Mouse (Mus musculus): ENCODE results near the gene Rnf7.
A peak's percentile ranks its signal among the peaks of the same experiment; 100 is the strongest.
"Not testable (repeated sequence)": the region's sequence is repeated elsewhere in the genome, so short reads cannot be mapped to it uniquely, and the experiment has no call there.

The Rnf7 gene

GRCm38 (mm10) chr9:96478071-96478888, at the start of gene Rnf7:
Gene Rnf7, minus strand, starts transcription at chr9:96478675.
- peak; percentile 99 for DNase-seq (ENCODE audit: low spot score in 2 of 2)

DNA sequence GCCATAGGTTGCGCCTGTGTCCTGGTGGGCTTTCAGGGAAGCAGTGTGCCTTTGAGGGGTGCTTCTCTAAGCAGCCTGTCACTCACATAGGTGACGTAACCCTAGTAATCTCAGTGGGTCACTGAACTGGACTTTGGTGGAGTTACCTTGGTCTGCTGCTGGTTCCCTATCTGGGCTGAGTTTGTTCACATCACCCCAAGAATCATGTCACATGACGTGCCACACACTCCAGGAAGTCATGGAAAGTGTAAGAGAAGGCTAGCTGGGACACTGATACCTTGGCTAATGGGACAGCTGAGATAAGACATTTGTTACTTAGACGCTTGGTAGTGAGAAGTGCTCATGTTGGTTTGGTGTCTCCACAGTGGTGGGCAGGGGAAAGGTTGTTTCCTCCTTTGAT, 47.5 kb upstream of the Rnf7 start:
- no peak for DNase-seq (ENCODE audit: low spot score in 2 of 2)

DNA sequence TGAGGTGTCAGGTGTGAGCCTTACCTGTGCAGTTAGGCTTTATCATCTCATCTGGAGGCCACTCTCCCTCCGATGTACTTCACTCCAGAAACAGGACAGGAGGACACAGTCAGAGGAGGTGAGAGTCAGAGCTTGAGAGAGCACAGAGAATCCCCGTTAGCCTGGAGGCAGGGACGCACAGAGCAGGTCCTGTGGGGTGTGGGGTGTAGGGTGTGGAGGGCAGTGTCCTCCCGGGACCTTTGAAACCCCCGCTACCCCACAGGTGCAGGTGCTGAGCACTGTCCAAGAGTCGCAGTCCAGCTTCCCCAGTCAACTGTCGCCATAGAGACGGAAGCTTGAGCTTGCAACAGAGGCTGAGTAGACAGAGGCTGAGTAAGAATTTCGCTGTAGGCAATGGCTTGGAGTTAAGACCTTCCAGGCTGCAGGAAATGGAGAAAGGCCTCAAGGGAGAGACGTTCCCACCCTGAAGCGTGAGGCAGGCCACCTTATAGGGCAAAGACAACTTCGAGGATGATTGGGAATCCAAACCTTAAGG, 46.6 kb upstream of the Rnf7 start, which contains the start of gene Gm28729:
TSS of gene Gm28729 (minus strand) at position 293 of the 535 bp plus-strand sequence.
- no peak for DNase-seq (ENCODE audit: low spot score in 2 of 2)

DNA sequence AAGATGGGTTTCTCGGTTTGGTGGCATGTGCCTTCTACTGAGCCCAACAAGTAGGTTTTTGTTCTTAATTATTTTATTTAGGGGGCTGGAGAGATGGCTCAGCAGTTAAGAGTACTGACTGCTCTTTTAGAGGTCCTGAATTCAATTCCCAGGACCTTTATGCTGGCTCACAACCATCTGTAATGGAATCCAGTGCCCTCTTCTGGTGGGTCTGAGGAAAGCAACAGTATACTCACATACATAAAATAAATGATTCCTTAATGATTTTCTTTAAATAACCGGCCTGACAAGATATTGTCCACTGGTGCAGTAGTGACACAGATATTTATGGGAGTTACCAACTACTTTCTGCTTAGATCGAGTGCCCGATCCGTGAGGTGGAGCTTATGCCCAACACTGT, 44.7 kb upstream of the Rnf7 start:
- DNase-seq (ENCODE audit: low spot score in 2 of 2): no peak

DNA sequence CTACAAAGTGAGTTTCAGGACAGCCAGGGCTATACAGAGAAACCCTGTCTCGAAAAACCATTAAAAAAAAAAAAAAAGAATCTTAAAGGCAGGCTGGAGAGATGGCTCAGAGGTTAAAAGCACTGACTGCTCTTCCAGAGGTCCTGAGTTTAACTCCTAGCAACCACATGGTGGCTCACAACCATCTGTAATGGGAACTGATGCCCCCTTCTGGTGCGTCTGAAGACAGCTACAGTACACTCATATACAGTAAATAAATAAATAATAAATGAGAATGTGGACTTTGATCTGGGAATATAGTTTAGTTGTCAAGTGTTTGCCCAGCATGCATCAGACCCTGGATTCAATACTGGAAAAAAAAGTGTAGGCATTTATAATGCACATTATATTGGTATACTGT, 43.1 kb upstream of the Rnf7 start:
- not testable (repeated sequence) for DNase-seq (ENCODE audit: low spot score in 2 of 2)

DNA sequence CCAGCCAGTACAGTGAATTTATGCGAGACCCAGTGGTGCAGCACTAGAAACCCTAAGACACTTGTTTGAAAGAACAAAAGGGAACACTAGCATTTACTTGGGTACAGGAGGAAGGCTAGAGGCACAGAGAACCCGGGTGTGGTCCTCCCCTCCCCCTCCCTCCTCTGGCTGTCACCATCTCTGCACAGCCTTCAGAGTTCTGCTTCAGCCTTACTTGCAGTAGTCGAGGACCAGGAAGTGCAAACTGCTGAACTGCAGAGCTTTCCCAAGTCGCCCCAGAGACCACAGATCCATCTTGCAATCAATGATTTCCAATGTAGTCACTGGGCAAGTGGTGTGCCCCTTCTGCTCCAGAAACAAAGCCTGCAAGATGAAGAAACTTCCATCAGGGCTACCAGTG, 39.0 kb upstream of the Rnf7 start:
- no peak for DNase-seq (ENCODE audit: low spot score in 2 of 2)

DNA sequence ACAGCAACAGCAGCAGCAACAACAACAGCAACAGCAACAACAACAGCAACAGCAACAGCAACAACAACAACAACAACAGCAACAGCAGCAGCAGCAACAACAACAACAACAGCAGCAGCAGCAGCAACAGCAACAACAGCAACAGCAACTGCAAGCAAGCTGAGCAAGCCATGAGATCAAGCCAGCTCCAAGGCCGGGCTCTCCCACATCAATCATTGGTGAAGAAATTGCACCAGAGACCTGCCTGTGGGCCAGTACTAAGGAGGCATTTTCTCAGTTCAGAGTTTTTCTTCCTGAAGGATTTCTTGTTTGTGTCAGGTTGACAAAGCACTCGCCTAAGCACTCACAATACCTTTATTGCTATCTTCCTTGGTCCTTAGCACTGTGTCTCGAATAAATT, 38.3 kb upstream of the Rnf7 start:
- no peak for DNase-seq (ENCODE audit: low spot score in 2 of 2)

- peak in 1 of 2 experiments; percentile 28 for DNase-seq (ENCODE audit: low spot score in 2 of 2)
These were observed 37.3 kb upstream of the Rnf7 start for GRCm38 (mm10) chr9:96515737-96516136.

DNA sequence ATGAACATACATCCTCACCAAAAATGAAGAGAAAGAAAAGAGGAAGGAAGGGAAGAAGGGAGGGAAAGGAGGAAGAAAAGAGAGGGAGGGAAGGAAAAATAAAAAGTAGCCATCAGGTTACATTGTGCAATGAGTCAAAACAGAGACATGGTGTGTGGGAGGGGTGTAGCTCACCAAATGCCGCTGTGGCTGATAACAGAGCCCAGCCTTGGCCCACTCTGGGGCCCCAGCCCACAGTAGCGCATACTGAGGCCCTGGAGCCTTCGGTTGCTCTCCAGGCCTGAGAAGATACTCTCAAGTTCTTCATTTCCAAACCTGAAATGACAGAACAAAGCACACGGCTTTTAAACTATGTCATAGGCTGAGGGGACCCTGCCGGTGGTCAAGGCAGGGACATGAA, 35.8 kb upstream of the Rnf7 start:
- no peak for DNase-seq (ENCODE audit: low spot score in 2 of 2)

- DNase-seq (ENCODE audit: low spot score in 2 of 2): no peak
These were observed 27.6 kb upstream of the Rnf7 start for GRCm38 (mm10) chr9:96506011-96506498.

GRCm38 (mm10) chr9:96505156-96505555, 26.7 kb upstream of the Rnf7 start:
- no peak for DNase-seq (ENCODE audit: low spot score in 2 of 2)

- no peak for DNase-seq (ENCODE audit: low spot score in 2 of 2)
These were observed 25.8 kb upstream of the Rnf7 start for GRCm38 (mm10) chr9:96504116-96504895.

GRCm38 (mm10) chr9:96502856-96503610, 24.6 kb upstream of the Rnf7 start:
- no peak for DNase-seq (ENCODE audit: low spot score in 2 of 2)

DNA sequence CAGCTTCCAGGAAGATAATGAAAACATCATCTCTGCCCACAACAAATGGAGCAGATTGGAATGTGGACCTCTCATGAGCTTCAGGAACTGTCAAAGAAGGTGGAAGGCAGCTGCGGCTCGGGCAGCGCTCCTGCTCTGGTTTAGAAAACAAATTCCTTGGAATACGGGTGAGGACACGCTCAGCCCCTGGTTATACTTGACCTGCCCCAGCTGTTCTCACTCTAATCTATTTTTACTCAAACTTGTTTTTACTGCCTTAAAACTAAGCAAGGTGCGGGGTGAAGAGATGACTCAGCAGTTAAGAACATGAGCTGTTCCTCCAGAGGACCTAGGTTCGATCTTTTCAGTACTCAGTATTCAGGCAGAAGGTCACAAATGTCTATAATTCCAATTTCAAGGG, 22.7 kb upstream of the Rnf7 start:
- no peak for DNase-seq (ENCODE audit: low spot score in 2 of 2)

DNA sequence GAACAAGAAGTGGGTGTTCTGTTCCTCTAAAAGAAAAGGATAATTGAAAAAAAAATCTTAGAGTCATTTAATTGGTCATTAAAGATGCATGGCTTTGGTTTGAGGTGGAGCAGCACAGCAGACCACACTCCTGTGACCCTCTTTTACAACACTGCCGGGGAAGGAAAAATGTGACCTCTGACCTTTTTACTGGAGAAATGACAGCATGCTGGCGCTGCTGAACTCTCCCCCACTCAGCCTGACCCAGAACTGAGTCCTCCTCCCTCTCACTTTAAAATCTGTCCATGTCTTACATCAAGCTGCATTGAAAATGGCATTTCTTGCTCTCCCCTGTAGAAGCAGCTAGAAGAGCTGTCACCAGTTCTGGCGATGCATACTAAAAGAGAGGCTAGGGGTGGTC, 14.7 kb upstream of the Rnf7 start:
- no peak for DNase-seq (ENCODE audit: low spot score in 2 of 2)

DNA sequence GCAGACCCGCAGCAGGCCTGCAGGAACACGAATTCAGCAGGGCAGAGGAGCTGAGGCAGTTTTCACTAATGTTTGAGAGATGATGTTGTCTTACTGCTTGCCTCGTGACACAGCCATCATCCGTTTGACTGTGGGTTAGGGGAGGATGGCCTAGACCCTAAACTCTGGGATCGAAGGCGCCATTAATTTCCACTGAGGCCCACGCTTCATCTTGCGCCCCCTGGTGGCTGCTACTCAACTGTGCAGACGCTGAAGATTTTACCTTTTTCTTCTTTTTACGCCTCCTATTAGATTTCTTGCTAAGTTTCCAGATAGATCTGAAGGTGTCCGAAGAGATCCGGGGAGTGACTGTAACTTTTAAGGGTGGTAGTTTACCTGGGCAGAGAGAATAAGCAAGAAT, 13.3 kb upstream of the Rnf7 start:
- DNase-seq (ENCODE audit: low spot score in 2 of 2): no peak

DNA sequence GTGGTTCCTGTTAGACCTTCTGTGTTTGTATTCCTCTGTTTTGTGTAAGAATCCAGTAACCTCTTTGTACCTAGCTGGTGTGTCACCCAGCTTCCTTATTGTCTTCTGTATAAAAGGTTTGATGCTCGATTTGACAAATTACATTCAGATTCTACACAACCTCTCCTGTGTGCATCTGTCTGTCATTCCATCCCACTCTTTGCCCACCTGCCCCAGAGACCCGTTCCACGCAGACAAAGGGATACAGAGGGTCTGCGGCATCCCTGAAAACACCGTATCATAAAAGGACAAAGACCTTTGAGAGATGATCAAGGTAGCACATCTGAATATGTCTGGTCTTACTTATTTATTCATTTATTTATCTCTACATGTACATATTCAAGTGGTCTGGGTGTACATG, 9.4 kb upstream of the Rnf7 start:
- not testable (repeated sequence) for DNase-seq (ENCODE audit: low spot score in 2 of 2)

- no peak for DNase-seq (ENCODE audit: low spot score in 2 of 2)
These were observed 5.2 kb upstream of the Rnf7 start for GRCm38 (mm10) chr9:96483648-96484047.

DNA sequence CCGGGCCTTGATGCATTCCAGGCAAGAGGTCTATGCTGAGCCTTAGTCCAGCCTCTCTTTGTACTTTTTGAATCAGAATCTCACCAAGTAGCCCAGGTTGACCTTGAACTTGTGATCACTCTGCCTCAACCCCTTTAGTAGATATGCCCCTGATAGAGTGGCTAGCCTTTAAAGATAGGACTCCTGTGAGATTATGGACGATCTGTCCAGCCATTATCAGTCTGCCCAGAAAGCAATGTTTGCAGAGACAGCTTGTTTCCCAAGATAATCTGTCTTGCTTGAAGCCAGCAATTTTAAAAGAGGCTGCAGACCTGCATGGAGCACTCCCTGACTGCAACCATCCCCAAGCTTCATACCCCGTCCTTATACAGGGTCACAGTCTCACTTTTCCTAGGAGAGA, 4.6 kb upstream of the Rnf7 start:
- no peak for DNase-seq (ENCODE audit: low spot score in 2 of 2)

DNA sequence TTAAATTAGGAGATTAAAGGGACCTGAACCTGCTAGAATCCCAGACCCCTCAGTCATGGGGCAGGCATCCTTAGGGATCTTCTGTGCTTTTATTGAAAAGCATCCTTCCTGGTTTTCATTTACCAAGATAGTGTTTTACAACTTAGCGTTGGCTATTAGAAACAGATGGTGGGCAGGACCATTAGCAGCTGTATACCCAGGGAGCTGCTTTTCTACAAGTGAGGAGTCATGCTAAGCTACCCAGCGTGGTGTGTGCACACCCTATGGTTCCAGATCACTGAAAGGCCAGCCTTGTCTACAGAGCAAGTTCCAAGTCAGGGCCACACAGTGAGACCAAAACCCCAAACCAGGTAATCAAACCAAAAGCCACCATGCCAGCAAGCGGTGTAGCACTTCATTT, 6.1 kb downstream of the Rnf7 start:
- DNase-seq (ENCODE audit: low spot score in 2 of 2): no peak

DNA sequence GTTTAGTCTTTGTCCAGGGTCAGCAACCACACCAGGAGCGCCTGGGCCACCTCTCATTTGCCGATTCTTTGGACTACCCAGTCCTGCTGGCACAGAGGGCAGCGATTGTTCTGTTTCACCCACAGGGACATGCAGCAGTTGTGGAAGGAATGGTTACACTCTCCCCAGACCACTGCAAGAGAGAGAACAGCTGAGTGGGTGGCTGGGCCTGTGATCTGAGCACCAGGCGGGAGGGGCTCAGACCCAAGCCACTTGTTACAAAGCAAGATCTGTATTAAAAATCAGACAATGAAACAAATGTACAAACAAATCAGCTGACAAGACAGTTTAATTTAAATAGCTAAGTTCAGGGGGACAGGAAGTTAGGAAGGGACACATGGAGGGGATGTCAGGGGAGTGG, 6.8 kb downstream of the Rnf7 start:
- not testable (repeated sequence) for DNase-seq (ENCODE audit: low spot score in 2 of 2)
